Mouse (Mus musculus): ENCODE measurements around the gene Fancc. TPM values are rescaled to one million over a fixed set of nuclear protein-coding genes. Genes with fewer than 3 reads are reported as not detected.

The Fancc gene
- polyA plus RNA-seq, 1 experiment from 2014 or later, result 21.8 TPM

DNA sequence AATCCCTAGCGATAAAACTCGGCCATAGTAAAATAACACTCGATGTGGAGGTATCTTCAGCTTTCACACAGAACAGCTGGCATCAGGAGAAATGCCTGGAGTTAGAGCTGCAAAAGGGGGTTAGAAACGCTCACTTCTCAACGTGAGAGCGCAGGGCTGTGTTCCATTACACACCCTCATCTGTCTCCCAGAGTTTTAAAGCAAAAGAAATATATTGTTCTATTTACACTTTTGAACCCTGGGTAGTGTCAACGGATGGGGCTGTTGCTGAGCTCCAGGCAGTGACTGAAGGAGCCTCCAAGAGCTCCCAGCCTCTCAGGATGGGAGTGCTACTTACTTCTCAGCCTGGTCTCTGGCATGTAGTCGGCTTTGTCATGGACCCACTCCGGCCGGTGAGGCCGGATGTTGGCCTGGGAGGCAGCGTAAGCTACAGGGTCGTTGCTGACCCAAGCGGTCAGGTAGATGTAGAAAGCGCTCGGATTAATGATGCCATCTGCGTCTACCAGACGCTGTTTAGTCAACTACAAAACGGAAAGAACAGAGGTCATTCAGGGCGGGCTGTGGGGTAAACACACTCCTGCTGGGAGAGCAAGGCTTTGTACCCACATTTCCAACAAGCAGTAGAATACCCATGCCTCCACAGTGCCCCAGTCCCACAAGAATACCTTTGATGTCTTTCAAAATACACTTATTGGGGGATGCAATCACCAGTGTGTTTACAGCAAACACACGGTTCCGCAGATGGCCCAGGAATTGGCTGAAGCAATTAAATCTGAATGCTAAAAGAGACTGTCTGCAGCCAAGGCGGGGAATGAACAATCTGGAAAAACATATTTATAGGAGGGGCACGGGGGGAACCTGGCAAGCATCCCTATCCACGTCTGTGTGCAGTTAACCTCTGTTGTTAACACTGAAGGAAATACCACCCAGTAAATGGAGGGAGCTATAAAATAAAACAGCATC is 27.8 kb upstream of the Fancc start:
- H3K4me3 ChIP-seq (ENCODE audit: low read depth, low read length), result no peak overlapping the region
- no peak overlapping the region for H3K4me2 ChIP-seq (ENCODE audit: low read depth, low read length)
- no peaks in the 10 kb centered on the region for H3K9me3 ChIP-seq (replicated peaks; ENCODE audit: control insufficient read depth, low read length)
- no peak overlapping the region for H3K9ac ChIP-seq (replicated peaks; ENCODE audit: low read length)
- no peak for DNase-seq (ENCODE audit: low spot score)
- peaks cover 21% of the 10 kb centered on the region for H3K4me1 ChIP-seq (ENCODE audit: control insufficient read depth, insufficient read depth, low read length)
- H3K36me3 ChIP-seq (replicated peaks; ENCODE audit: control insufficient read depth, insufficient read depth, low read depth, low read length), result peaks cover 6% of the 10 kb centered on the region
- WGBS, result 55% methylated on average over 25 of the region's 25 CpGs
- no peaks in the 10 kb centered on the region for H3K27me3 ChIP-seq (ENCODE audit: control insufficient read depth, insufficient read depth, low read length)
- peak overlapping the region; percentile 13 for H3K27ac ChIP-seq (replicated peaks; ENCODE audit: low read depth, low read length)
- ATAC-seq (replicated peaks; ENCODE audit: insufficient number of reproducible peaks, low FRiP score, low TSS enrichment, low read depth), result no peak

DNA sequence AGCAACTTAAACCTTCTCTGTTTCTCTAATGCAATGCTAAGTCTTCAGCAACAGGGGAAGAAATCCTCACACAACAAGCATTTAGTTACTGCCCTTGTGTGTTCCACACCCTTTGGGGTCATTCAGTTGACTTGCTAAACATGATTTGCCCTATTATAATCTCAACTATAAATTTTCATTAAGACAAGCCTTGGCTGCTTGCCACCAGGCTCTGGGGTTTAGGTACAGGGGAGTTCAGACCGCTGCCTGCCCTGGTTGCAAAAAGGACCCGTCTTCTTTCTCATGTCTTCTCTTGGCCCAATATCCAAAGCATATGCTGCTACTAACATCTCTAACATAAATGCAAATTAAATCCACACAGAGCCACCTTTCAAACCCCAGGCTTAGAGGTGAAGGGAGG is 27.0 kb upstream of the Fancc start:
- no peak overlapping the region for H3K4me3 ChIP-seq (ENCODE audit: low read depth, low read length)
- H3K9me3 ChIP-seq (replicated peaks; ENCODE audit: control insufficient read depth, low read length), result no peaks in the 10 kb centered on the region
- DNase-seq (ENCODE audit: low spot score) (no peak), ATAC-seq (replicated peaks; ENCODE audit: insufficient number of reproducible peaks, low FRiP score, low TSS enrichment, low read depth) (no peak)
- H3K27me3 ChIP-seq (ENCODE audit: control insufficient read depth, insufficient read depth, low read length), result no peaks in the 10 kb centered on the region
- no peak overlapping the region for H3K4me2 ChIP-seq (ENCODE audit: low read depth, low read length)
- peaks cover 21% of the 10 kb centered on the region for H3K4me1 ChIP-seq (ENCODE audit: control insufficient read depth, insufficient read depth, low read length)
- H3K9ac ChIP-seq (replicated peaks; ENCODE audit: low read length), result no peak overlapping the region
- WGBS, result 78% methylated on average over 2 of the region's 2 CpGs
- no peak overlapping the region for H3K27ac ChIP-seq (replicated peaks; ENCODE audit: low read depth, low read length)
- H3K36me3 ChIP-seq (replicated peaks; ENCODE audit: control insufficient read depth, insufficient read depth, low read depth, low read length), result peaks cover 6% of the 10 kb centered on the region

DNA sequence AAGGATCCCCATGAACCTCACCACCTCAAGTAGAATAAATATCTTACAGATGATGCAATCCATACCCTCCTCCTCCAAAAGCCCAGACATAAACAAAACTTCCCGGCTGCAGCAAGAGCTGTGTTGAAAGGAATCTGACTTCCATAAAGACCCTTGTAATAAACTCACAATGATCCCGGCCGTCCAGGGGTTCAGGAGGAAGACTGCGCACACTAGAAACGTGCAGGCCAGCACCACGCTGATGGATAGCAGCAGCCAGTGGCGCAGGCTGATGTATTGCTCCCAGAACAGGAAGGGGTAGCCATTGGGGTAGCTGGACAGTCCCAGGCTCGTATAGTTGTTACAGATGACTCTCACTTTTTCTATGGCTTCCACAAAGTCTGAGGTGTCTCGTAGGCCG is 25.8 kb upstream of the Fancc start:
- H3K4me3 ChIP-seq (ENCODE audit: low read depth, low read length), result no peak overlapping the region
- no peak overlapping the region for H3K4me2 ChIP-seq (ENCODE audit: low read depth, low read length)
- no peaks in the 10 kb centered on the region for H3K27me3 ChIP-seq (ENCODE audit: control insufficient read depth, insufficient read depth, low read length)
- 62% methylated on average over 10 of the region's 10 CpGs for WGBS
- H3K9ac ChIP-seq (replicated peaks; ENCODE audit: low read length), result no peak overlapping the region
- no peaks in the 10 kb centered on the region for H3K9me3 ChIP-seq (replicated peaks; ENCODE audit: control insufficient read depth, low read length)
- ATAC-seq (replicated peaks; ENCODE audit: insufficient number of reproducible peaks, low FRiP score, low TSS enrichment, low read depth), result no peak
- H3K36me3 ChIP-seq (replicated peaks; ENCODE audit: control insufficient read depth, insufficient read depth, low read depth, low read length), result peaks cover 8% of the 10 kb centered on the region
- H3K27ac ChIP-seq (replicated peaks; ENCODE audit: low read depth, low read length), result no peak overlapping the region
- H3K4me1 ChIP-seq (ENCODE audit: control insufficient read depth, insufficient read depth, low read length), result peaks cover 11% of the 10 kb centered on the region
- peak; percentile 45 for DNase-seq (ENCODE audit: low spot score)

DNA sequence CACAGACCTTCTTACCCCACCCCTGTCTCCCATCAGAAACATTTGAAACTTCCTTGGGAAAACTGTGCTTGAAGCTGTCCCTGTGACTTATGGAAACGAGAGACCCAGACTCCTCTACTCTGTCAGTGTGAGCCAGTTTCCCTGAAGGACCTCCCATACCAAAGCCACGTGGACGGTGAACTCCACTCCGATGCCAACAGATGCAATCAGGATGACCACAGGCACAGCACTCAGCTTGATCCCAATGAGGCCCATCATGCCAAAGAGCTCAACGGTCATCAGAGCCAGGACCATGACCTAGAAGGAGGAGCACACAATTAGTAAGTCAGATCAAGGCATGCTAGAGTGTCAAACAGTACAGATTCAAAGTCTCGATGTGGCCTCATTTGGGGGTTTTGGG is 23.0 kb upstream of the Fancc start:
- Histone ChIP-seq H3K4me3 (ENCODE audit: low read depth, low read length) (no peak overlapping the region), H3K27ac (replicated peaks; ENCODE audit: low read depth, low read length) (no peak overlapping the region), H3K4me1 (ENCODE audit: control insufficient read depth, insufficient read depth, low read length) (peaks cover 5% of the 10 kb centered on the region), H3K4me2 (ENCODE audit: low read depth, low read length) (no peak overlapping the region), H3K27me3 (ENCODE audit: control insufficient read depth, insufficient read depth, low read length) (no peaks in the 10 kb centered on the region), H3K9ac (replicated peaks; ENCODE audit: low read length) (no peak overlapping the region), H3K9me3 (replicated peaks; ENCODE audit: control insufficient read depth, low read length) (no peaks in the 10 kb centered on the region), H3K36me3 (replicated peaks; ENCODE audit: control insufficient read depth, insufficient read depth, low read depth, low read length) (peaks cover 10% of the 10 kb centered on the region)
- DNase-seq (ENCODE audit: low spot score) (no peak), ATAC-seq (replicated peaks; ENCODE audit: insufficient number of reproducible peaks, low FRiP score, low TSS enrichment, low read depth) (no peak)
- WGBS, result 89% methylated on average over 6 of the region's 6 CpGs

DNA sequence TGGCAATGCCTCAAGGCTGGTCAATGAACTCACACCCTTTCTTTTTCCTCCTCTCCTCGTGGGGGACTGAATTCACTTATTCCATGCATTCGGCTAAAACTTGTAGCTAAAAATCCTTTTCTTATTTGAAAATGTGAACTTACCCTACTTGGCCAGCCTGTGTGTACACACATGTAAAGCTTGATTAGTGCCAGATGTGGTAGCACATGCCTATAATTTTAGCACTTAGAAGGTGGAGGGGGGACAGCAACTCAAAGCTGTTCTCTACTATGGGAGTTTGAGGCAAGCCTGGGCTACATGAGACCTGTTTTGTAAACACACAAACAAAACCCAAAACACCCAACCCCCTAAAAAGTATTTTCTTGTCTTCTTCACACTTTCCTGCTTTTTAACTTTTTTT is 19.5 kb upstream of the Fancc start:
- Histone ChIP-seq H3K4me3 (ENCODE audit: low read depth, low read length) (no peak overlapping the region), H3K27me3 (ENCODE audit: control insufficient read depth, insufficient read depth, low read length) (no peaks in the 10 kb centered on the region), H3K36me3 (replicated peaks; ENCODE audit: control insufficient read depth, insufficient read depth, low read depth, low read length) (peaks cover 13% of the 10 kb centered on the region), H3K9me3 (replicated peaks; ENCODE audit: control insufficient read depth, low read length) (no peaks in the 10 kb centered on the region), H3K27ac (replicated peaks; ENCODE audit: low read depth, low read length) (no peak overlapping the region), H3K9ac (replicated peaks; ENCODE audit: low read length) (no peak overlapping the region), H3K4me2 (ENCODE audit: low read depth, low read length) (no peak overlapping the region), H3K4me1 (ENCODE audit: control insufficient read depth, insufficient read depth, low read length) (no peaks in the 10 kb centered on the region; the same call in 1 of the 2 replicates)
- DNase-seq (ENCODE audit: low spot score) (peak; percentile 51), ATAC-seq (replicated peaks; ENCODE audit: insufficient number of reproducible peaks, low FRiP score, low TSS enrichment, low read depth) (no peak)
- 70% methylated on average over 2 of the region's 2 CpGs for WGBS

DNA sequence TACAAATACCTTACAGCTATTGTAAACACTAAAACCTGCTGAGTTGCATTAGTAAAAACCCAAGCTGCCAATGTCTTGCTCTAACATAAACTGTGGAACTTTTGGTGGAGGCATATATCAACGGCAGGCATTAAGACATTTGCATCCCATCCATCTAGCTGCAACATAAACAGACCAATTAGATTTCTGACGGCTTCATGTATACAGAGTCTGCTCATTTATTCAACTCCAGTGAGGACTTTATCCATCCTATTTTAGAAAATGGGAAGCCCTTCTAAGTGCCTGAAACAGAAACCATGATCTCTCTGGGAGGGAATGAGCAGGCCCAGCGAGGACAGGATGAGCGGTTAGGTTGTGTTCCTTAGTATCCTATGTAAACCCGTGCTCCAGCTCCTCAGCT is 18.5 kb upstream of the Fancc start:
- 73% methylated on average over 5 of the region's 5 CpGs for WGBS

DNA sequence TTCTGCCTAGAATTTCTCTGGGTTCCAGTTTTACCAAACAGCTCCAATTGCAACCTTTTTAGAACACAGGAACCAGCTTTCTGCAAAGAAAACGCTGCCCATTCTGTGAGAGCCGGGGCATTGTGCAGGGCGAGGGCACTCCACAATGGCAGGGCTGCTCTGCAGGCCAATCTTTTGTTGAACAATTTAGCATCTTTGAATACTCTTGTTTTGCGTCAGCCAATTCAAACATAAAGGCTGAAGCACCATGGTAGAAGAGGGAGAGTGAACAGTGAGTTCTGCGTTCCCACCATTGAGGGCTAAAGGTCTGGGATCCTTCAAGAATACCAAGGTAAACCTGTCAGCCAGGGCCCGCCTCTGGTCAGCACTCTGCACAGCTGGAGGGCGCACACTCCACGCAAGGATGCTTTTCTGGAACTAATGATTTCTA is 17.9 kb upstream of the Fancc start:
- Histone ChIP-seq H3K9ac (replicated peaks; ENCODE audit: low read length) (no peak overlapping the region; the same call in 1 of the 2 replicates), H3K9me3 (replicated peaks; ENCODE audit: control insufficient read depth, low read length) (no peaks in the 10 kb centered on the region), H3K36me3 (replicated peaks; ENCODE audit: control insufficient read depth, insufficient read depth, low read depth, low read length) (peaks cover 14% of the 10 kb centered on the region), H3K4me3 (ENCODE audit: low read depth, low read length) (no peak overlapping the region), H3K4me1 (ENCODE audit: control insufficient read depth, insufficient read depth, low read length) (no peaks in the 10 kb centered on the region; the same call in 1 of the 2 replicates), H3K4me2 (ENCODE audit: low read depth, low read length) (no peak overlapping the region), H3K27ac (replicated peaks; ENCODE audit: low read depth, low read length) (peak overlapping the region; percentile 28; the same call in 1 of the 2 replicates), H3K27me3 (ENCODE audit: control insufficient read depth, insufficient read depth, low read length) (no peaks in the 10 kb centered on the region)
- DNase-seq (ENCODE audit: low spot score) (peak; percentile 30), ATAC-seq (replicated peaks; ENCODE audit: insufficient number of reproducible peaks, low FRiP score, low TSS enrichment, low read depth) (peak; percentile 67)
- WGBS, result 65% methylated on average over 8 of the region's 8 CpGs

More for the DNA sequence above, 18.5 kb upstream of the Fancc start:
- no peak overlapping the region for H3K9ac ChIP-seq (replicated peaks; ENCODE audit: low read length)
- no peaks in the 10 kb centered on the region; the same call in 1 of the 2 replicates for H3K4me1 ChIP-seq (ENCODE audit: control insufficient read depth, insufficient read depth, low read length)
- no peak overlapping the region for H3K27ac ChIP-seq (replicated peaks; ENCODE audit: low read depth, low read length)
- H3K4me2 ChIP-seq (ENCODE audit: low read depth, low read length), result no peak overlapping the region
- ATAC-seq (replicated peaks; ENCODE audit: insufficient number of reproducible peaks, low FRiP score, low TSS enrichment, low read depth) (no peak), DNase-seq (ENCODE audit: low spot score) (no peak)
- H3K9me3 ChIP-seq (replicated peaks; ENCODE audit: control insufficient read depth, low read length), result no peaks in the 10 kb centered on the region
- no peaks in the 10 kb centered on the region for H3K27me3 ChIP-seq (ENCODE audit: control insufficient read depth, insufficient read depth, low read length)
- peaks cover 14% of the 10 kb centered on the region for H3K36me3 ChIP-seq (replicated peaks; ENCODE audit: control insufficient read depth, insufficient read depth, low read depth, low read length)
- H3K4me3 ChIP-seq (ENCODE audit: low read depth, low read length), result no peak overlapping the region

Measured in embryonic facial prominence, embryonic 11.5 days (tissue).